Mouse (Mus musculus): ENCODE measurements around the gene Zfp423. TPM values are rescaled to one million over a fixed set of nuclear protein-coding genes. Genes with fewer than 3 reads are reported as not detected.

The Zfp423 gene
- polyA plus RNA-seq, 1 experiment from 2014 or later = 2.1 TPM

GRCm38 (mm10) chr8:87717445-87717844, 241.9 kb downstream of the Zfp423 start:
- DNase-seq (ENCODE audit: low spot score) = no peak
- Histone ChIP-seq H3K4me1 (ENCODE audit: insufficient read depth, low read depth, low read length) (no peaks in the 10 kb centered on the region; the same call in 1 of the 2 replicates), H3K27me3 (replicated peaks; ENCODE audit: insufficient read depth, low read length) (no peaks in the 10 kb centered on the region), H3K4me3 (ENCODE audit: low read depth, low read length) (no peak overlapping the region), H3K27ac (ENCODE audit: low read length) (no peak overlapping the region), H3K36me3 (ENCODE audit: insufficient read depth, low read length) (no peaks in the 10 kb centered on the region), H3K4me2 (replicated peaks; ENCODE audit: low read depth, low read length) (no peak overlapping the region), H3K9me3 (ENCODE audit: low read length) (no peaks in the 10 kb centered on the region), H3K9ac (replicated peaks; ENCODE audit: low read depth) (no peak overlapping the region)
- WGBS = 69% methylated on average over 5 of the region's 5 CpGs
- no peak for ATAC-seq
- TF ChIP-seq CTCF (IDR thresholded peaks at IDR 0.05) (no peak; the same call in 1 of the 2 replicates), EP300 (IDR thresholded peaks at IDR 0.05) (no peak)

DNA sequence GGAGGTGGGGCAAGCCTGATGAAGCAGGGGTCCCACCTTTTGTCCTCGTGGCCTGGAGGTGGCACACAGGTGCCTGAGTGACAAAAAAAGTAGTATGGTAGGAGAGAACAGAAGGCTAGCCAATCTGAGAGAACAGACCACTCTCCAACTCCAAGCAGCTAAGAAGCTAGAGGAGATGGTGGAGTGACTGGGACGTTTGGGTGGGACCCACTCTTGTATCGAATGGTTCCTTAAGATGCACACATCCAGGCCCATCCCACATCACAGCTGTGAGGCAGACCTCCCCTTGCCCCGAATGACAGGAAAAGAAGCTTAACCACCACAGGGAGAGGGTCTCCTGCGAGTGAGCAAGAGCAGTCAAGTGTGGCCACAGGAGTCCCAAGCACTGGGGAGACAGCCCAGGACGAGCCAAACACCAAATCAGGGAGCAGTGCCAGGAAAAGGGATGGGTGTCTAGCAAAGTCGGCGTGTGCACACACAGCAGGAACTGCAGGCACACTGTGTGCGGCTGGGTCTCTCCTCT, 242.6 kb downstream of the Zfp423 start:
- H3K27ac ChIP-seq (ENCODE audit: low read length) = no peak overlapping the region
- ATAC-seq = no peak
- 38% methylated on average over 9 of the region's 9 CpGs for WGBS

DNA sequence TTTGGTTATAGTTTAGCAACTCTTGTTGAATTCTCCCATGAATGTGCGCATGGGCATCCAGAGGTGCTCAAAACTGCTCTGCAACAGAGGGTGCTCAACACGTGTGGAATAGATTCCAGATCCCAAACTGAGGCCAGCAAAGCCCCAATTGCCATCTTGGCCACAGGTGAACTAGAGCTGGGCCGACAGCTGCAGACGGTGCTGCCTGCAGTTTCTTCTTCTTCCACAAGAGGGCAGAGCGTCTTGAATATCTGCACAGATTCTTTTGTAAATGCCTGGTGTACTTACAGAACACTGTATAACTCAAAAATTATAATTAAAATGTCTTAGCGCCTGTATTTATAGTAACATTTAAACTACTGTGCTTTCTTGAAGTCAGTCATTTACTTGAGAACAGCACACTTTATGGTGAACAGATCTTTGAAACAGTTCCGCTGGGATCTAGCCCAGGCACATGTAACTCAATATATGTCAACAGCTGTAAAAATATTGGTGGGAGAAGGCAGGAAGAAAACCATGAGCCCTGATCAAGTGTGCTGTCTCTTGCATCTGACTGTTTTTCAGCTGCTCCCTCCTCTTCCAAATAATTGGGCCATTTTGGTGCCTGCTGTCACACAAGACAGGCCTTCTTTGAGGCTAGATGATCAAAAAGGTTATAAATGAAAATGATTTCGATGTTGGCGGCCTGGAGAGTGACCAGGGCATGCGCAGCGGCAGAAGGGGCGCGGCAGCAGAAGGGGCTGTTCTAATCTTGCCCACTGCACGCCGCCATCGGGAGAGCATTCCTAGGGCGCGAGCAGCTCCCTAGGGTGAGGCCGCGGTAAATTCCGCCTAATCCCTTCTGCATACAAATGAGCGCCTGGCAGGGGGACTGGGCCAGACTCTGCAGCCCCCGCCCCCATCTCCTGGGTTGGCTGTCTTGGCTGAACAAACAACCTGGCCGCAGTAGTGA, 243.4 kb downstream of the Zfp423 start:
- Histone ChIP-seq H3K27me3 (replicated peaks; ENCODE audit: insufficient read depth, low read length) (no peaks in the 10 kb centered on the region), H3K4me1 (ENCODE audit: insufficient read depth, low read depth, low read length) (no peaks in the 10 kb centered on the region; the same call in 1 of the 2 replicates), H3K4me2 (replicated peaks; ENCODE audit: low read depth, low read length) (peak overlapping the region; percentile 27), H3K9ac (replicated peaks; ENCODE audit: low read depth) (no peak overlapping the region), H3K4me3 (ENCODE audit: low read depth, low read length) (no peak overlapping the region), H3K9me3 (ENCODE audit: low read length) (no peaks in the 10 kb centered on the region), H3K27ac (ENCODE audit: low read length) (no peak overlapping the region), H3K36me3 (ENCODE audit: insufficient read depth, low read length) (no peaks in the 10 kb centered on the region)
- TF ChIP-seq EP300 (IDR thresholded peaks at IDR 0.05) (no peak), CTCF (IDR thresholded peaks at IDR 0.05) (peak; percentile 89)
- ATAC-seq (peak; percentile 40), DNase-seq (ENCODE audit: low spot score) (peak; percentile 74)
- 23% methylated on average over 24 of the region's 24 CpGs for WGBS

More for the DNA sequence above, 242.6 kb downstream of the Zfp423 start:
- Histone ChIP-seq H3K4me3 (ENCODE audit: low read depth, low read length) (no peak overlapping the region), H3K4me2 (replicated peaks; ENCODE audit: low read depth, low read length) (peak overlapping the region; percentile 27; the same call in 1 of the 2 replicates), H3K36me3 (ENCODE audit: insufficient read depth, low read length) (no peaks in the 10 kb centered on the region), H3K27me3 (replicated peaks; ENCODE audit: insufficient read depth, low read length) (no peaks in the 10 kb centered on the region), H3K9ac (replicated peaks; ENCODE audit: low read depth) (no peak overlapping the region), H3K4me1 (ENCODE audit: insufficient read depth, low read depth, low read length) (no peaks in the 10 kb centered on the region; the same call in 1 of the 2 replicates), H3K9me3 (ENCODE audit: low read length) (no peaks in the 10 kb centered on the region)
- DNase-seq (ENCODE audit: low spot score) = no peak
- no peak for TF ChIP-seq CTCF (IDR thresholded peaks at IDR 0.05)
- no peak for TF ChIP-seq EP300 (IDR thresholded peaks at IDR 0.05)

DNA sequence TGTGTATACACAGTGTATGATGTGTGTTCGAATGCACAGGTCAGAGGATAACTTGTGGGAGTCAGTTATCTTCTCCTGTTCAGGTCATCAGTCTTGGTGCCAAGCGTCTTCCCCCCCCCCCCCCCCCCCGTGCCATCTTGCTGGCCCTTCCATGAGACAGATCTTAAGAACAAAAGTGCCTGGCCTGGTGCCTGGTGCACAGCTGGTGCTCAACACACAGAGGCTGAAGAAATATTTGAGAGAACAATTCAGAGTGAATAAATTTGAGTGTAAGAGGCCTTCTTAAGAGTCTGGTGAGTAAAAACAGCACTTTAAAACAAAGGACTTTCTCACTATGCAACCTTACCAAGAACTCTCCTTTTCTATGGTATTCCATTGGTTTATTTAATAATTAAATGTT, 245.4 kb downstream of the Zfp423 start:
- H3K4me2 ChIP-seq (replicated peaks; ENCODE audit: low read depth, low read length) = no peak overlapping the region
- no peak for DNase-seq (ENCODE audit: low spot score)
- no peak for ATAC-seq
- no peak overlapping the region for H3K4me3 ChIP-seq (ENCODE audit: low read depth, low read length)
- no peak overlapping the region for H3K27ac ChIP-seq (ENCODE audit: low read length)
- no peaks in the 10 kb centered on the region for H3K36me3 ChIP-seq (ENCODE audit: insufficient read depth, low read length)
- 68% methylated on average over 3 of the region's 3 CpGs for WGBS
- TF ChIP-seq CTCF (IDR thresholded peaks at IDR 0.05) (no peak), EP300 (IDR thresholded peaks at IDR 0.05) (no peak)
- no peaks in the 10 kb centered on the region for H3K9me3 ChIP-seq (ENCODE audit: low read length)
- H3K4me1 ChIP-seq (ENCODE audit: insufficient read depth, low read depth, low read length) = no peaks in the 10 kb centered on the region; the same call in 1 of the 2 replicates
- no peaks in the 10 kb centered on the region for H3K27me3 ChIP-seq (replicated peaks; ENCODE audit: insufficient read depth, low read length)
- no peak overlapping the region for H3K9ac ChIP-seq (replicated peaks; ENCODE audit: low read depth)

DNA sequence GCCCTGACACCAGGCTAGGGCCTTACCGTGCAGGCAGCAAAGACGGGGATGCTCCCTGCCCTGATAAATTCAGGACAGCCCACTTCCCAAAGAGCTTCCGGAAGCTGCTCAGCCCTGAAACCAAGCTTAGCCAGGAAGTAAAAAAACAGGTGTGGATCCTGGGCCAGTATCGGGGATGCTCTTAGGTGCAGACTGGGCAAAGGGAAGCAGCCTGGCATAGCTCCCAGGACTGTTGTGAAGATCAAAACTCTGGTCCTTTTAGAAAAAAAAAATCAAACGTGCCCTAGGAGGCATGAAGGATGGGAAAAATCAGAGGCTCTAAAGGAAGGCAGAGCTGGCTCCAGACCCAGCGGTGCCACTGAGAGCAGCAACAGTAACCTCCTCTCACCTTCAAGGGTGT, 247.4 kb downstream of the Zfp423 start:
- no peak overlapping the region for H3K9ac ChIP-seq (replicated peaks; ENCODE audit: low read depth)
- no peak for ATAC-seq
- no peaks in the 10 kb centered on the region; the same call in 1 of the 2 replicates for H3K4me1 ChIP-seq (ENCODE audit: insufficient read depth, low read depth, low read length)
- H3K4me3 ChIP-seq (ENCODE audit: low read depth, low read length) = no peak overlapping the region
- H3K27ac ChIP-seq (ENCODE audit: low read length) = no peak overlapping the region
- no peaks in the 10 kb centered on the region for H3K9me3 ChIP-seq (ENCODE audit: low read length)
- H3K36me3 ChIP-seq (ENCODE audit: insufficient read depth, low read length) = no peaks in the 10 kb centered on the region
- WGBS = 73% methylated on average over 6 of the region's 6 CpGs
- DNase-seq (ENCODE audit: low spot score) = no peak
- no peaks in the 10 kb centered on the region for H3K27me3 ChIP-seq (replicated peaks; ENCODE audit: insufficient read depth, low read length)
- no peak for TF ChIP-seq EP300 (IDR thresholded peaks at IDR 0.05)
- no peak for TF ChIP-seq CTCF (IDR thresholded peaks at IDR 0.05)
- H3K4me2 ChIP-seq (replicated peaks; ENCODE audit: low read depth, low read length) = no peak overlapping the region

GRCm38 (mm10) chr8:87708127-87708637, 251.2 kb downstream of the Zfp423 start:
- 14% methylated on average over 11 of the region's 11 CpGs for WGBS
- no peak overlapping the region for H3K9ac ChIP-seq (replicated peaks; ENCODE audit: low read depth)
- H3K27ac ChIP-seq (ENCODE audit: low read length) = no peak overlapping the region
- no peaks in the 10 kb centered on the region for H3K27me3 ChIP-seq (replicated peaks; ENCODE audit: insufficient read depth, low read length)
- no peaks in the 10 kb centered on the region for H3K4me1 ChIP-seq (ENCODE audit: insufficient read depth, low read depth, low read length)
- H3K9me3 ChIP-seq (ENCODE audit: low read length) = no peaks in the 10 kb centered on the region
- 0 out of 2 replicates have a peak overlapping the region, but pooled peaks have one; percentile 11 for H3K4me2 ChIP-seq (replicated peaks; ENCODE audit: low read depth, low read length)
- no peaks in the 10 kb centered on the region for H3K36me3 ChIP-seq (ENCODE audit: insufficient read depth, low read length)
- ATAC-seq (no peak), DNase-seq (ENCODE audit: low spot score) (peak; percentile 18)
- no peak overlapping the region for H3K4me3 ChIP-seq (ENCODE audit: low read depth, low read length)
- TF ChIP-seq CTCF (IDR thresholded peaks at IDR 0.05) (no peak), EP300 (IDR thresholded peaks at IDR 0.05) (no peak)

Data from lung, postnatal 0 days (tissue).